Comparison of ENCODE assay signal across 12 mouse cellular contexts in the genomic region with DNA sequence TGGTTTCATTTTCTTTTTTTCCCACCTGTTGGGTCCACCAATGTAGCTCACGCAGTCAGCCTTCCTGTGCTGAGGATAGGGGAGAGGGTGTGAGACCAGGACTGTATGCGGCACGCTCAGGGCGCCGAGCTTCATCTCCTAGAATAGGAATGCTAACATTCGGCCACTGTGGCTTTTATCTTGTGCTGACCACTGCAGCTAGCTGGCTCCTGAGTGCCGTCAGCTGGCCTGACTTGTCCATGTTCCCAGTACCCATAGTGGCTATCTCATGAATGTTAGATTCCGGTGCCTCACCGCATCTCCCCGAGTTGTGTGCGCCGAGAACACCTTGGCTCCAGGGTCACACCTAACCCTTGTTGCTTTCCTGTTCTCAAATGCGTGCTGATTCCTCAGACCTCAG.
DNase-seq lines count a peak whose midpoint lies in the region; ATAC-seq and TF ChIP-seq lines count a peak whose summit lies in the region.
"Had no signal": no experiment of that assay in that cellular context is flagged by ENCODE, and none has a peak within 500 bp of the region (broad histone marks: within the 10 kb centered on the region; RNA-seq: fewer than 3 reads in every experiment).

No protein-coding gene starts in this region.

- H3K4me1 ChIP-seq in forebrain, postnatal 0 days (ENCODE audit: insufficient read depth) = peaks cover 35% of the 10 kb centered on the region
- H3K4me1 ChIP-seq in forebrain, embryonic 12.5 days = peaks cover 34% of the 10 kb centered on the region
- H3K4me1 ChIP-seq in limb, embryonic 15.5 days = peaks cover 29% of the 10 kb centered on the region
- H3K4me1 ChIP-seq in limb, embryonic 10.5 days = peaks cover 16% of the 10 kb centered on the region
- peaks cover 53% of the 10 kb centered on the region for H3K4me1 ChIP-seq in heart, embryonic 13.5 days
- H3K4me1 ChIP-seq in small intestine, adult 2 months (ENCODE audit: control insufficient read depth, insufficient read depth, insufficient read length, low read length) = no peaks in the 10 kb centered on the region; the same call in 1 of the 2 replicates
- peaks cover 26% of the 10 kb centered on the region for H3K4me1 ChIP-seq in hindbrain, embryonic 12.5 days

- 93% methylated on average over 13 of the region's 13 CpGs for WGBS in forebrain, postnatal 0 days
- WGBS in forebrain, embryonic 12.5 days = 94% methylated on average over 13 of the region's 13 CpGs
- 86% methylated on average over 13 of the region's 13 CpGs for WGBS in limb, embryonic 15.5 days
- 88% methylated on average over 13 of the region's 13 CpGs for WGBS in limb, embryonic 10.5 days
- 58% methylated on average over 13 of the region's 13 CpGs for WGBS in heart, embryonic 13.5 days
- 78% methylated on average over 13 of the region's 13 CpGs for WGBS in small intestine, adult 2 months
- 90% methylated on average over 13 of the region's 13 CpGs for WGBS in hindbrain, embryonic 12.5 days

- no peak overlapping the region for H3K9ac ChIP-seq in forebrain, postnatal 0 days
- H3K9ac ChIP-seq in forebrain, embryonic 12.5 days = no peak overlapping the region
- no peak overlapping the region for H3K9ac ChIP-seq in limb, embryonic 15.5 days
- peak overlapping the region; percentile 11 for H3K9ac ChIP-seq in heart, embryonic 13.5 days
- H3K9ac ChIP-seq in hindbrain, embryonic 12.5 days = no peak overlapping the region
- H3K9ac ChIP-seq: liver, embryonic 14.5 days had no signal

- ATAC-seq in forebrain, postnatal 0 days = no peak
- no peak for ATAC-seq in forebrain, embryonic 12.5 days (ENCODE audit: low FRiP score)
- no peak; the same call in 1 of the 2 replicates for ATAC-seq in limb, embryonic 15.5 days (ENCODE audit: insufficient number of reproducible peaks, low FRiP score, low TSS enrichment, low read depth)
- ATAC-seq in heart, embryonic 13.5 days (ENCODE audit: extremely low read depth, insufficient number of reproducible peaks, low FRiP score, low TSS enrichment) = no peak
- no peak for ATAC-seq in hindbrain, embryonic 12.5 days (ENCODE audit: low FRiP score)

- no peak overlapping the region for H3K4me2 ChIP-seq in forebrain, postnatal 0 days (ENCODE audit: low read depth)
- H3K4me2 ChIP-seq in forebrain, embryonic 12.5 days = no peak overlapping the region
- H3K4me2 ChIP-seq in limb, embryonic 15.5 days = no peak overlapping the region
- H3K4me2 ChIP-seq in heart, embryonic 13.5 days = peak overlapping the region; percentile 34
- H3K4me2 ChIP-seq in hindbrain, embryonic 12.5 days (replicated peaks) = no peak overlapping the region

- no peaks in the 10 kb centered on the region for H3K27me3 ChIP-seq in forebrain, postnatal 0 days (ENCODE audit: insufficient read depth, low read length)
- no peaks in the 10 kb centered on the region; the same call in 1 of the 2 replicates for H3K27me3 ChIP-seq in forebrain, embryonic 12.5 days
- H3K27me3 ChIP-seq in limb, embryonic 15.5 days = no peaks in the 10 kb centered on the region
- no peaks in the 10 kb centered on the region for H3K27me3 ChIP-seq in limb, embryonic 10.5 days (ENCODE audit: low read depth, poor library complexity, severe bottlenecking)
- H3K27me3 ChIP-seq in heart, embryonic 13.5 days (replicated peaks) = no peaks in the 10 kb centered on the region
- no peaks in the 10 kb centered on the region for H3K27me3 ChIP-seq in small intestine, adult 2 months (ENCODE audit: control insufficient read depth, insufficient read depth, low read length)
- H3K27me3 ChIP-seq in hindbrain, embryonic 12.5 days = no peaks in the 10 kb centered on the region

- H3K9me3 ChIP-seq in forebrain, postnatal 0 days (ENCODE audit: low read length) = no peaks in the 10 kb centered on the region
- H3K9me3 ChIP-seq in forebrain, embryonic 12.5 days = no peaks in the 10 kb centered on the region
- H3K9me3 ChIP-seq in limb, embryonic 15.5 days = no peaks in the 10 kb centered on the region
- no peaks in the 10 kb centered on the region for H3K9me3 ChIP-seq in limb, embryonic 10.5 days (replicated peaks)
- no peaks in the 10 kb centered on the region for H3K9me3 ChIP-seq in heart, embryonic 13.5 days
- no peaks in the 10 kb centered on the region for H3K9me3 ChIP-seq in hindbrain, embryonic 12.5 days (replicated peaks)

- peak overlapping the region; percentile 60; the same call in 1 of the 2 replicates for H3K27ac ChIP-seq in forebrain, postnatal 0 days (ENCODE audit: low read depth, low read length)
- H3K27ac ChIP-seq in forebrain, embryonic 12.5 days = no peak overlapping the region
- peak overlapping the region; percentile 77; the same call in 1 of the 2 replicates for H3K27ac ChIP-seq in limb, embryonic 15.5 days
- H3K27ac ChIP-seq in limb, embryonic 10.5 days = no peak overlapping the region
- peak overlapping the region; percentile 77 for H3K27ac ChIP-seq in heart, embryonic 13.5 days (replicated peaks)
- 0 out of 2 replicates have a peak overlapping the region, but pooled peaks have one; percentile 46 for H3K27ac ChIP-seq in small intestine, adult 2 months (ENCODE audit: insufficient read depth, low read depth, low read length)
- H3K27ac ChIP-seq in hindbrain, embryonic 12.5 days = no peak overlapping the region
- H3K27ac ChIP-seq: liver, embryonic 14.5 days had no signal

- DNase-seq in forebrain, postnatal 0 days = no peak
- no peak for DNase-seq in limb, embryonic 10.5 days (ENCODE audit: low spot score)
- DNase-seq in spleen, postnatal 4 days (ENCODE audit: low spot score in 2 of 2) = no peak
- DNase-seq: adrenal gland, postnatal 10 days; cerebellum, postnatal 25 days; kidney, adult 11 months had no signal

- no peak for TF ChIP-seq CTCF in forebrain, postnatal 0 days (IDR thresholded peaks at IDR 0.05; ENCODE audit: low read depth)
- TF ChIP-seq CTCF in small intestine, adult 2 months (IDR thresholded peaks at IDR 0.05; ENCODE audit: extremely low read depth, insufficient read length, insufficient replicate concordance, low read depth, low read length) = no peak

- H3K36me3 ChIP-seq in forebrain, postnatal 0 days (ENCODE audit: insufficient read depth) = no peaks in the 10 kb centered on the region
- no peaks in the 10 kb centered on the region for H3K36me3 ChIP-seq in forebrain, embryonic 12.5 days (replicated peaks)
- no peaks in the 10 kb centered on the region for H3K36me3 ChIP-seq in limb, embryonic 15.5 days
- no peaks in the 10 kb centered on the region for H3K36me3 ChIP-seq in limb, embryonic 10.5 days
- H3K36me3 ChIP-seq in heart, embryonic 13.5 days = no peaks in the 10 kb centered on the region
- no peaks in the 10 kb centered on the region for H3K36me3 ChIP-seq in small intestine, adult 2 months (ENCODE audit: control insufficient read depth, insufficient read depth, low read length)
- H3K36me3 ChIP-seq in hindbrain, embryonic 12.5 days = no peaks in the 10 kb centered on the region

- no peak overlapping the region for H3K4me3 ChIP-seq in forebrain, postnatal 0 days (ENCODE audit: low read depth, low read length)
- H3K4me3 ChIP-seq in forebrain, embryonic 12.5 days (replicated peaks) = no peak overlapping the region
- no peak overlapping the region for H3K4me3 ChIP-seq in limb, embryonic 15.5 days
- no peak overlapping the region for H3K4me3 ChIP-seq in limb, embryonic 10.5 days
- H3K4me3 ChIP-seq in heart, embryonic 13.5 days = no peak overlapping the region
- no peak overlapping the region for H3K4me3 ChIP-seq in small intestine, adult 2 months (ENCODE audit: low read depth, low read length)
- H3K4me3 ChIP-seq in hindbrain, embryonic 12.5 days = no peak overlapping the region

- TF ChIP-seq POLR2A in small intestine, adult 2 months (IDR thresholded peaks at IDR 0.05; ENCODE audit: low read depth, low read length) = no peak

Comparison
In these comparisons a context has a peak if more than half of its experiments do, and no peak if none do; other contexts are left out.
1. H3K27ac ChIP-seq: peak in forebrain, postnatal 0 days (single experiment), limb, embryonic 15.5 days (single experiment), heart, embryonic 13.5 days (single experiment) and small intestine, adult 2 months (single experiment); none in forebrain, embryonic 12.5 days (single experiment), limb, embryonic 10.5 days (single experiment) and hindbrain, embryonic 12.5 days (single experiment).